Mouse (Mus musculus) G1E-ER4 (cell line): Measurements from ENCODE around the gene Trim2. TPM values are rescaled to one million over a fixed set of nuclear protein-coding genes. Genes with fewer than 3 reads are reported as not detected.

Experiments
- GATA1 ChIP-seq: IDR thresholded peaks from one replicate; pipeline ENCODE4 v1.8.0; 2012; ENCODE audit warnings: low read length, inconsistent platforms
- polyA plus RNA-seq: library from polyadenylated mRNA; stranded (reverse); fragments of >175 nt; gene quantifications from 2 replicates; pipeline ENCODE4 v1.2.3, GENCODE M21; 2012

Gene Trim2
- 0.19 TPM in 1 of 2 replicates, not detected in the other for polyA plus RNA-seq

DNA sequence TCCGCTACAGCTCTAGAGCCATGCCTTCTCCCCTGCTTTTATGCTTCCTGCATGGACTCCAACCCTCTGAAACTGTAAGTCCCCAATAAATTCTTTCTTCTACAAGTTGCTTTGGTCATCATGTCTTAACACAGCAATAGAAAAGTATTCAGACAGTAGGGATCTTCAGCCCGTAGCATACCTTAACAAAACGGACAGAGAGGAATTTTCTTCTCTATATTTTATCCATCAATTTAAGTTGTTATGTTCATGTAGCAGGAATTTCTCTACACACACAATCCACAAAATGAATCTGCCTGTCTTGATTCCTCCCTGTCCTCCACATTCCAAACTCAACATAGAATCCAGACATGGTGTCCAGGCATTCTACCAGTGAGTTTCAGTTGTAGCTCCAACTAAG lies at the start of gene Trim2:
Trim2 (minus strand) TSS at position 101 of the 400 bp plus-strand sequence.
- no peak for TF ChIP-seq GATA1

GRCm38 (mm10) chr3:84355930-84356689 lies 49.4 kb upstream of the Trim2 start:
- no peak for TF ChIP-seq GATA1

- TF ChIP-seq GATA1: peak; percentile 45
Measured at GRCm38 (mm10) chr3:84352353-84353034, 45.8 kb upstream of the Trim2 start.

GRCm38 (mm10) chr3:84350311-84350710 lies 43.6 kb upstream of the Trim2 start:
- TF ChIP-seq GATA1: peak; percentile 98

- no peak for TF ChIP-seq GATA1
Measured at GRCm38 (mm10) chr3:84349771-84350170, 43.1 kb upstream of the Trim2 start.

- no peak for TF ChIP-seq GATA1
Measured at GRCm38 (mm10) chr3:84347426-84347825, 40.7 kb upstream of the Trim2 start.

DNA sequence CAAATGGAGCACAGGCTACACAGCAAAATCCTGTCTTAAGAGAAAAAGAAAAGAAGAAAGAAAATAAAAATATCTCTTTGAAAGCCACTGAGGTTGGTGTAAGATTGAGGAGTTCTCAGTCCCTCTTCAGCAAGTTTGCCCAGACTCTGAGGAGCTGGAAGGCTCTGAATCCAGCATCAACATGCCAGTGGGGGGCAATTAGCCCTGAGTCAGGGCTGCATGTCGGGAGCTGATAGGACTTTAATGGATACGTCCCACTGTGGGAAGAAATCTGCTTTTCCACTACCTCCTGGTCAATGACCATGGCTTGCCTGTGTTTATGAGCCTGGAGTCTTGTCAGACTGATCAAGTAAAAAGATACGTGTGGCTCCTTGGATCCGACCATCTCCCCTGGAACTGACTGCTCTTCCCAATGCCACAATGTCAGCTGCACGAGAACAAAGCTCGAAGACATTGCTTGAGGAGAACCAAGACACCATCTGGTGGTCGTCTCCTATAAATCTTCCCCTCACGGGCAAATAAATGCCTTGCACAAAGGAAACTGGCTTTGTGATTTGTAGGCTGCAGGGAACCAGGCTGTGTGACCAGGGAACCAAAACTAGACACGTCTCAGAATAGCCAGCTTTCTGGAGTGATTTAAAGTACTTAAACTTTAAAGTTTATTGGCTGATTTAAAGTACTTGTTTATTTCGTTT lies 39.9 kb upstream of the Trim2 start:
- no peak for TF ChIP-seq GATA1

GRCm38 (mm10) chr3:84345646-84345980 lies 38.9 kb upstream of the Trim2 start:
- no peak for TF ChIP-seq GATA1

DNA sequence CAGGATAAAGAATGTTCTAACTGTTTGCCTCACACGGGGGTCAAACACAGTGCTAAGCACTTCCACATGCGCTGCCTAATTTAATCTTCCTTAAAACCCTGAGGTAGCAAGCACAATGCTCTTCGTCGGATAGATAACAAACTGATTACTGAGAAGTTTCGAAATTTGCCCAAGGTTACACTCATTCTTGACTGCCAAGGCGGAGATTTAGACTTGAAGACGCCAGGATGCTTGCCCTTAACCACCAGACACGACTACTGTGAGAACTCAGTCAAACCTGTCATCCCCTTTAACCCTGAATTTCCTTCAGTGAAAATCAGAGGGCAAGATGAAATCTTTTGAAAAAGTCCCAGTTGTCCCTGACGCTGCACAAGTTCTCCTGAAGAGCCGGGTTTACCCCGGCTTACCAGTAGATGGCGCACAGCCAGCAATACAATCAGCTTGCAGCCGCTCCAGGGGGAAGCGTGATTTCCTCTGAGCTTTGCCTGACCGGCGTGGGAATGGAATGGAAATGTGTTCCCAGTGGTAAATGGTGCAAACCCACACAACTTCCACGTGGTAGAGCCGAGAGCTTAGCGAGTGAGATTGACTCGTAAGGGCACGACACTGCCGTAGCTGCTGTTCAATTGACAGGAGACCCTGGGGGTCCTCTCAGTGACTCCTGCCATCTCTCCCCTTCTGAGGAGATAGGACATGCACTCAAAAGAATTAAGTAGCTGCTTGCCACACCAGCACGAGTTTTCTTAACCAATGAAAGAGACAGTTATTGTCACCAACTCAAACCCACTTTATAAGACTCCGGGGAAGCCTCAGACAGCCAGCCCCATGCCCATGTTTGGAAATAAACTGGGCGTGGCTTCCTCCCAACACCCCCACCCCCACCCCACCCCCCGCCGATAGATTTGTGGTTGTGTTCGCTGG lies 38.3 kb upstream of the Trim2 start:
- no peak for TF ChIP-seq GATA1

DNA sequence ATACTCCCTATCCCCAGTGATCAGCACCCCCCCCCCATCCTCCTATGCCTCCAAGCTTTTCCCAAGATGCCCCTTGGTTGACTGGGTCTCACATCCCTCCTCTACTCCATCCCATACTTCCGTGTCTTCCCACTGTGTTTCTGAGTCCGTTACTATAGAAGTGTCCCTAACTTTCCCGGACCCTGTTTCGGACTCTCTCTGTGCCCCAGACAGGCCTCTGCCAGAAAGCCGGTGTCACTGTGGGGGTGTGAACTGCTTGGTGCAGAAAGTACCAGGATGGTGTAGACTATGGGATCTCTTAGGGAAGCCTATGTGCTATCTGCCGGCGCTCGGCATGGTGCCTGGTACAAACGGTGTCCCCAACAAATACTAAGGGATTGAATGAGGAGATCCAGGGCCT lies 36.4 kb upstream of the Trim2 start:
- TF ChIP-seq GATA1: no peak

- no peak for TF ChIP-seq GATA1
Measured at GRCm38 (mm10) chr3:84341811-84342210, 35.1 kb upstream of the Trim2 start.

- TF ChIP-seq GATA1: no peak
Measured at GRCm38 (mm10) chr3:84337585-84337984, 30.9 kb upstream of the Trim2 start.

GRCm38 (mm10) chr3:84336342-84336741 lies 29.7 kb upstream of the Trim2 start:
- no peak for TF ChIP-seq GATA1

DNA sequence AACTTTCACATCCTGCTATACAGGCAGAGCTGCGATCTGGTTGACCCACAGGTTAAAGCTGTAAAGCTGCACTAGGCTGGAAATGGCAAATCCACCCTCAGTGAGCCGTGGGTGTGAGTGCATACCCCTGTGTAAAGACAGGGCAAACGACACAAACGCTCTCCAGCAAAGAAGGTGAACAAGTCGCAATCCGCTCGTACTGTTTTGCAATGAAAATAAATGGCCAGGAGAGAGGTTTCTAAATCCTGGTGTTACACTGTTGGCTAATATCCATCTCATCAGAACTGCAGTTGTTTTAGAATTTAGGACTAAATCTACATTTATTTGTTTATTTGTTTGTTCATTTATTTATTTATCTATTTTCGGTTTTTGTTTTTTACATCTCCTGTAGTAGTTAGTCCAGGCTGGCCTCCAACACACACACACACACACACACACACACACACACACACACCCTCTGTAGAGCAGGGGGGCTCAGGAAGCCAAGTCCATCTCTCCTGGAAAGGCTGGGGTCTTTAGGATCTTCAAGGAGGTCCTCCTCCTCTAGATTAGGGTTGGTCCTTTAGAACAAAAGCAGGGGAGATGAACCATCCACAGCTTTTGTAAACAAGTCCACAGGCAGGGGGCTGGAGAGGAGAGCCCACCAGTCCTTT lies 28.9 kb upstream of the Trim2 start:
- TF ChIP-seq GATA1: no peak
